Mouse (Mus musculus): ENCODE results near the gene Rpl22l1.

GRCm38 (mm10) chr3:28776491-28776890, 28.7 kb upstream of the Rpl22l1 start:
- no peak for TF ChIP-seq CTCF (IDR thresholded peaks at IDR 0.05; ENCODE audit: extremely low read depth, insufficient read length, insufficient replicate concordance, low read depth, low read length)
- TF ChIP-seq POLR2A (IDR thresholded peaks at IDR 0.05; ENCODE audit: low read depth, low read length): no peak

Measured in small intestine, adult 2 months (tissue).